Mouse (Mus musculus): ENCODE data around the gene Rbp1.

Rbp1 gene

DNA sequence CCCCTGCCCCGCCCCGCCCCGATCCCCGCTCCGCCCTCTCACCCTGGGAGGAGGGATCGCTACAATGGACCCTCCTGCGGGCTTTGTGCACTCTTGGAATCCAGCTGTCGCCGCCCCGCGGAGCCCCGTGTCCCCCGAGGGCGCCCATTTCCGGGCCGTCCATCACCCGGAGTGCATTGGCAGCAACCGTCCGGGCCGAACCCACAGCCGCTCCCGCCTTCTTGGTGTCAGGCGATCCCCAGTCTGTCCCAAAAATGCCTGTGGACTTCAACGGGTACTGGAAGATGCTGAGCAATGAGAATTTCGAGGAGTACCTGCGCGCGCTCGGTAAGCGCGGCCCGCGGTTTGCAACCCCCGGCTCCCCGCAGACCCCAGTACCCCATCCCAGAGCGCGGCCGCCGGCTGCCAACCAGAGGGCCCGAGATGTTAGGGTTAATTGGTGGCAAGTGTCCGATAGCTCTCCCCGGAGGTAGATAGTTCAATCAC, 2.0 kb downstream of the Rbp1 start:
- peak; percentile 85 for DNase-seq (ENCODE audit: extremely low spot score, low spot score)

DNA sequence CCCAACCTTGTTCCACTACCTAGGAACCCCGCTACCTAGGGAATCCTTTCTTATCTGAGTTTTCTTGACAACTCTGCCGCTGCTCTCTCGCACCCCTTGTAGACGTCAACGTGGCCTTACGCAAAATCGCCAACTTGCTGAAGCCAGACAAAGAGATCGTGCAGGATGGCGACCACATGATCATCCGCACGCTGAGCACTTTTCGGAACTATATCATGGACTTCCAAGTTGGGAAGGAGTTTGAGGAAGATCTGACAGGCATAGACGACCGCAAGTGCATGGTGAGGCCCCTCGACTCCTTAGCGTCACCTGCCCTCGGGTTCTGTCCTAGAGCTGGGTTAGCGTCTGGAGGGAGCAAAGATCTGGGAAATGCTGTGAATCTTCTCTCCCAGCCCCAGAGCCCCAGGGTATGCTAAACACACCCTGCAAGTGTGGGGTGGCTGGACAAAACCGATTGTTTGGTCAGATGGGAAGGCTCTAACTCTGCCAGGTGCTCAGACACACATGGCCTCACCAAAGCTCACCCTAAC, 2.7 kb downstream of the Rbp1 start:
- DNase-seq (ENCODE audit: extremely low spot score, low spot score): peak; percentile 53

DNA sequence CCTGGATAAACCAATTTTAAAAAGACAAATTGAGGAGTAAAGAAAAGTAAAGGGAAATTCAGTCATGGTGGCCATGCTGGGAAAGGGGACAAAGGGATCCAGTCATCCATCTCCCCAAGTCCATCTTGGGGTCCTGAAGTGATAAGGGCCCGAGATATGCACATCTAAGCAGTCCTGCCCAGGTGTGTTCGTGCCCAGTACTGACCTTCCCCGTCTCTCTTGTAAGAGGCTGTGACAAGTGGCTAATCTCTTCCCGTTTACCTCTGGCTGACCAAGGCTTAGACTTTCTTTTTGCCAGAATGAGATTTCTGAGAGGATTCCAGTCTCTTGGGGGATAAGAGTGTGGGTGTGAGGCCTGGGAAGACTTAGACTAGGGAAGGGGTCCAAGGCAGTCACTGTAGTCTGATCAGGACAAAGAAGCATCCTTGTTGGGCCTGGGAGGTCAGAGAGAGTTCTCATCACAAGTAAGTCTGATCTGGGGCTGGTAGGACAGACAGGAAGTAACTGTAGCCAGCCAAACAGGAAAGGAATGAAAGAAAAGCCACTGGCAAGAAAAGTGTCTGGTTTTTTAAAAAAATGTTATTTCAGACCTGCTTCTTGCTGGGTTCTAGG, 5.3 kb downstream of the Rbp1 start:
- peak; percentile 24 for DNase-seq (ENCODE audit: extremely low spot score, low spot score)

DNA sequence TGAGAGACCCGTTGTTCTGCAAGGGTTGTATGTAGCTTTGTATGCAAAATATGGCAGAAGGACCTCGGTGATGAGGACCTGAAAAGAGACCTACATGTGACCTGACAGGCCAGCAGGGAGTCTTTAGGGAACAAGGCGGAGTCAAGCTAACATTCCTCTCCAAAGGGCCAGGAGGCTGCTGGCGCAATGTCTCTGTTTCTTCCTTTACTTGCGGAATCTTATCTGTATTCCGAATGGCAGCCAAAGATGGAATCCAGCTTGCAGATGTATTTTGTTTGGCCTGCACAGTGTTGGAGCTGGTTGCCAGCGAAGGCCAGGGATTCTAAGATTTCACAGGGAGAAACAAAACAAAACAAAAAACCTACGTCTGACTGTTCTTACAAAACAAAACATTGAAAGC, 6.0 kb downstream of the Rbp1 start:
- no peak for DNase-seq (ENCODE audit: extremely low spot score, low spot score)

DNA sequence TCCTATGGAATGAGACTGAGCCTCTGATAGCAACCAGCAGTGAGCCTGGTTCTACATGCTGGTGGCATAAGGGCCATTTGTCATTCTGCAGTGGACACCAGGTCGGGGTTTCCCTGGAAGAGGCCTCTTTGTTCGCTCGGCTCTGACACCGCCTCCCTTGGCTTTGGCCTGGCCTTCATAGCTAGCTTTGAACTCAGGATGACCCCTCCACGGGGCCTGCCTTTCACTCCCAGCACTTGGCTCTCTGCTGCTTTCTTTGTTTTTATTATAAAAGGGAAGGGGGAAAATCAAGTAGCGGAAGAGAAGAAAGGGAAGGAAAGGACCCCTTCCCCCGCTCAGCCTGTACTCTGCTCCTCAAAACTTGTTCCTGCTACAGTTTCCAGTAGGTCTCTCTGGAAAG, 7.0 kb downstream of the Rbp1 start:
- peak; percentile 81 for DNase-seq (ENCODE audit: extremely low spot score, low spot score)

DNA sequence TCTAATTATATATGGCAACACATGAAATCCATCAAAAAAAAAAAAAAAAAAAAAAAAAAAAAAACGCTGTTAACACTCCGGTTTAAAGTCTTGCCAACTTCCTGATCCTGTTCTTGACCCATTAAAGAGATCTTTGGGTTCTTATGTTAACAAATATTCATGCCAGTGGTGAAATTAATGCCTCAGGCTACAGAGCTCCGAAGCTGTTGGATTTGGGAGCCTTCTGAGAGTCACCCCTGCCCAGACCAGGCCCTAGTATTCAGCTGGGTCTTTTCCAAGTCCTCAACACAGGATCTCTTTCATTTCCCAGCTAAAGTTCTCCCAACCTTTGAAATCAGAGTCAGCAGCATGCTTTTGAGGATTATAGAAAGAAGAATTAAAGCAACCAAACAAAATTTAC, 7.8 kb downstream of the Rbp1 start:
- DNase-seq (ENCODE audit: extremely low spot score, low spot score): no peak

DNA sequence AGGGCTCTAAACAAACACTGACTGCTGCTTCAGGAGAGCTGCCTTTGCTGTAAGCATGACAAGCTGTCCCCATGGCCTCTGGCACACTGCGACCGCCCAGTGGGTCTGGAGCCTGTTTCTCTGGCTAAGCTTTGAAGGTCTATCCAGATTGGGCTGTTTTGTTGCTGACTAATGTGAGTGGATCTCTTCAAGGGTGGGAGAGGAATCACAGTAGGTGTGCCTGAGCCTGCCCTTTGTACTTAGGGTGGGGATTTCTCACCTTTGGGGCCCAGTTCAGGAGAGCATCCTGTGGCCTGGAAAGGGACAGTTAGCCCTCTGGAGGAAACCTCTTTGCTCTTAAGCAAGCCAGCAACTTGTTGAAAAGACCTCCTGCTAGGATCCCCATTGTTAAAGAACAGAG, 10.3 kb downstream of the Rbp1 start:
- DNase-seq (ENCODE audit: extremely low spot score, low spot score): no peak

DNA sequence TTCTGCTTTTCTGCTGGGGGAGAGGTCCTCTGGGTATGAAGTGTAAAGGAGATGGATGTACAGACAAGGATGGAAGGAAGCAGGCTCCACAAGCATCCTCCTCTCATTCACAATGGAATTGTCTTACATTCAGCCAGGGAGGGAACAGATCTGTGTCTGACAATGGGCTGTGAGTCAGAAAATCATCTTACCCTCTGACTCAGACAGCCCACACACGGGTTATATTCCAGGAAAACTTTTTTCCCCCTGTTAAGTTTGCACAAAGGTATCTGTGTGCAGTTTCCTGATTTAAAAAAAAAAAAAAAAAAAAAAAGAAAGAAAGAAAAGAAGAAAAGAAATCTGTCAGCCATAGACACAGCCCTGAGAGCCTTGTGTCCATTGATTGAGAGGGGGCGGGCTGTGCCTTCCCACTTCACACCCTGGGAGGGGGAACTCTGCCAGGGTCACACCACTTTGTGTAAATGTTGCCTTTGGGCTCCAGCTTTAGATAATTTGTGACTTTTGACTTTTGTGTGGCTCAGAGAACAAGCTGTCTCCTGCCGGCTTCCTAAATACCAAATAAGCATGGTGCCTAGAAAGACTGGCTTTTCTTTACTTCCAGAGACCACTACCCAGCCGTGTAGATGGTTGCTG, 11.3 kb downstream of the Rbp1 start:
- DNase-seq (ENCODE audit: extremely low spot score, low spot score): no peak

DNA sequence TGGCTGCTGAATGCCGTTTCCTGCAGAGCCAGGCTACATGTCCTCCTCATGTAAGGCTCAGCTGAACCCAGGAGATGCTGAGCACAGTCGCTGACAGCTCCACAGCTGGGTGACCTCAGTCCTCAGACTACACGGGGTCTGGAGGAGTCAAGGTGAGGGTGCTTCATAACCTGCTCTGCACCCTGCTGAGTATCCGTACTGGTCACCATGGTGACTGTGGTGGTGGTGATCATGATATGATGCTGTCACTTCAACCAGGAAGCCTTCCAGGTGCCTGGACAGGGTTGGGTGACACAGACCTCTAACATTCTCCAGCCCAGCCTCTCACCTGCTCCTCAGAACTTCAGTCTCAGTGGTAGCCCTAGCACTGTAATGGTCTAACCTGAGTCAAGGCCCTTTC, 15.1 kb downstream of the Rbp1 start:
- DNase-seq (ENCODE audit: extremely low spot score, low spot score): no peak

DNA sequence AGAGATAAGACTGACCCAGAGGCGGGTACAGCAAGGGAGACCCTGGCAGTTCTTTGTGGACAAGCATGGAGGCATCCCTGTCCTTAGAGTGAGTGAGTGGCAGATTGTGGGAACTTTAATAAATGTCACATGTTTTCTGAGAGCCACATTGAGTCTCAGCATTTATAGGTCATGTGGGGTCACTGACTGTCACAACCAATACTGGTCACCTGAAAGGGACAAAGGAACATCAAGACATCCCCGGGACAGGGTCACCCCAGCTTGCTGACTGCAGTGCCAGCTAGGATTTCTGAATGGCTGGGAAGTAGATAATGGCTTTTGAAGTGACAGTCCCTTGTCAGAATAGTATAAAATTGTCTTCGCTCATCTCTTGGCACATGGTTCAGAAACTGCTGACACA, 16.3 kb downstream of the Rbp1 start:
- DNase-seq (ENCODE audit: extremely low spot score, low spot score): no peak

DNA sequence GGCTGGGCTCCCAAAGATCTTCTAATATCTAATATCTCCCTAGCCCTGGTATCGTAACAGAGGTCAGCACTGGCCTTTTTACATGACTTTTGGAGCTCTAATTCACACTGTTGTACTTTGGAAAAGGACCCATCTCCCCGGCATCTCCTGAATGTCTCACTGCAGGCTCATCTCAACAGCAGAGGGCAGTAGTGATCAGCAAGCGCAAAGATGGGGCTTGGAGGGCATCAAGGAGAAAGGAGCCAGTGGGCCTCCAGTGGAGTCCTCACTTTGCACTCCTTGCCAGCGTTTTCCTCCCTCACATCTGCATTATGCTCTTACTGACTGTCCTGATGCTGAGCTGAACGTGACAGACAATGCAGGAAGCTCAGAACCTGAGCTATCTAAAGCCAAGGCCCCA, 19.9 kb downstream of the Rbp1 start:
- DNase-seq (ENCODE audit: extremely low spot score, low spot score): peak; percentile 41

DNA sequence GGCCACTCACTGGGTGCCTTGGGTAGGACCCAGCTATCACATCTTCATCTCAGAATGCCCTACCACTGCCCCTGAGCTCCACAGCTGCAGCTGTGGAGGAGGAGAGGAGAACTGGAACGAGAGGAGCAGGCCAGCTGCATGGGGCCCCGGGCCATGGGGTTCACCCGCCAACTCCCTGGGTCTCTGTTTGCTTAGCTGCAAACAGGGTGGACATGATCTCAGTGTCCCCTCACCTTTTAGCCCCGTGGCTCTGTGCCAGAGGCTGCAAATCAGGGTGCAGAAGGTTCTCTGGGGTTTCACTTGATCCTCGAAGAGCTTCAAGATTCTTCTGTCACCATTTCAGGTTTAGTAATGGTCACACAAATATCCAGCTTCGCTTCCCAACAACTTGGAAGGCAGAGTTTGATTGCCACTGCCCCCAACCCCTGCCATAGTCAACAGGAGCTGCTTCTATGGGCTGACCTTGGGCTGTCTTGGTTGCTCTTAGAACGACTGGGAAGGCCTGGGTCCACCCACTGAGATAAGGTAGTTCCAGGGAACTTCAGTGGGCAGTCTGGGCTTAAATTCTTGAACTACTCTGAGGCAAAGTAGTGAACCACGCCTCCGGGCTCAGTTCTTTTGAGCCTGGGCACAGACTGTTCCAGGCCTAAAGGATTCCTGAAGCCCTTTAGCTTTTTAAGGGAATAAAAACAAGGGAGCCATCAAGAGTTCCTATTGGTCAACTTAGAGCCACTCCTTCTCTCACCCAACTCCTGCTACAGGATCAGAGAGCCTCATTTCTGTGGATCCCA, 22.8 kb downstream of the Rbp1 start:
- no peak for DNase-seq (ENCODE audit: extremely low spot score, low spot score)

DNA sequence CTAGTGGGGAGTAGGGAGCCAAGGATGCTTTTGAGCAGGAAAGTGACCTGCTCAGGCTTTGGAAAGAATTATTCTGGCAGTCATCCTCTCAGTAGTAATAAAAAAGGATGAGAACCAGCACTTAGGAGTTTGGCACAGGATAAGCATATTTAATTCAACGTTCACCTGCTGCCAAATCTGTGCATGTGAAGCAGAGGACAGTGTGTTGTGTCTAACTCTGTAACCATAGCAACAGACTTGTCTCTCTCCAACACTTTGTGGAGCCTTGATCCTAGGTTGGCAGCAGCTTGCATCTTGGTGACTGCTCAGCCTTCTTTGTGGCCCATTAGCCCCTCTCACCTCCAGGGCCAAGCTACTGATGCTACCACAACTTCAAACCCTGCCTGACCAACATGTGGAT, 28.2 kb downstream of the Rbp1 start:
- no peak for DNase-seq (ENCODE audit: extremely low spot score, low spot score)

DNA sequence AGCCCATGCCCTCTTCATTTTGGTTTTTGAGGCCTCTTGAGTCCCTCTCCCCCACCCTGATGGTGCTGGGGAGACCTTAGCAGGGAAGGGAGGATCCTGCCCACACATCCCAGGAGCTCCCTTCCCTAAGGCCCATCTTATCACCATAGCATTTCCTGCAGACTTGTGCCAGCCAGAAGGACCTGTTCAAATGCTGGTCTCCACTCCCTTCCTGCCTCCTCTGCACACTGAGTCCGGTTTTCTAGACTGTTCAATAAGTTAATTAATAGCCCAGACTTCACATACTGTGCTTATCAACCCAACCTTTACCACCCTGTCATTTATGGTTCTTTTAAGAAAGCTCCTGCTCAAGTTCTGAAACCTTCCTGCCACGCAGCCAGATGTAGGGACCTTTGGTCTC, 43.9 kb downstream of the Rbp1 start:
- DNase-seq (ENCODE audit: extremely low spot score, low spot score): no peak

DNA sequence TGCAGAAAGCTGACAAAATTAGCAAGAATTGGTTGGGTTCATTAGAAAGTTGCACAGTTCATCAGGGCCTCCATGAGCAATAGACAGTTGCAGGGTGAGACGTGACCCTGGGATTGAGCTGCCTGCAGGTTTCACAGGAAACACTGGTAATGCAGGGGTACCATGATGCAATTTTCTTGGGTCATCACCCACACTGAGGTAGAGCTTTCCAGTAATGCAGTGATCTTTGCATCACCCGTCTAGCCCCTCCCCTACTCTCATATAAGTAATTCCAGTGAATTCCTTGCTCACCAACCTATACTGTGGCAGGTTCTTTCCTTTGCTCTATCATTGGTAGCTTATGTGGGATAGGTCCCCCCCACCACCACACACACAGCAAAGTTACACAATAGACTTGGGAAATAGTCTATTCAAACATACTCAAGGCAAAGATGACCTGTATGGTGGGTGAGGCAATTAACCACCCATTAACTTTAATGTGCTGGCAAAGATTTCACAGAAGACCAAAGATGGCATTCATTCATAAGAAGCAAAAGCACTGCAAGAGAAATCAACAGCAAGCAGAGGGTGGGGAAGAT, 57.5 kb downstream of the Rbp1 start:
- no peak for DNase-seq (ENCODE audit: extremely low spot score, low spot score)

DNA sequence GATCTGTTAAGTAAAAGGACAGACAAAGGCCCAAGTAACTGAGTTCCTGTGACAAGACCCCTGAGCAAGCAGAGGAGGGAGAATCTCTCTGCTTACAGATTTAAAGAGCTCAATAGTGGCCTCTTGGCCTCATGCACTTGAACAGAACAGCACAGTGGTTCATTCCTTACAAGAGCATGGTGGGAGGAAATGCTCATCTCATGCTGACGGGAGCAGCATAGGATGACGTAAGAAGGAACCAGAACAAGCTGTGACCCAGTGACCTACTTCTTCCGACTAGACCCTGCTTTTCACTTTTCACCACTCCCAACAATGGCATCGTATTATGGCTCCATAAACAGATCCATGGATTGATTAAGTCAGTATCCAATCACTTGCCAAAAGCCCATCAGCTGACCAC, 59.5 kb downstream of the Rbp1 start:
- no peak for DNase-seq (ENCODE audit: extremely low spot score, low spot score)

DNA sequence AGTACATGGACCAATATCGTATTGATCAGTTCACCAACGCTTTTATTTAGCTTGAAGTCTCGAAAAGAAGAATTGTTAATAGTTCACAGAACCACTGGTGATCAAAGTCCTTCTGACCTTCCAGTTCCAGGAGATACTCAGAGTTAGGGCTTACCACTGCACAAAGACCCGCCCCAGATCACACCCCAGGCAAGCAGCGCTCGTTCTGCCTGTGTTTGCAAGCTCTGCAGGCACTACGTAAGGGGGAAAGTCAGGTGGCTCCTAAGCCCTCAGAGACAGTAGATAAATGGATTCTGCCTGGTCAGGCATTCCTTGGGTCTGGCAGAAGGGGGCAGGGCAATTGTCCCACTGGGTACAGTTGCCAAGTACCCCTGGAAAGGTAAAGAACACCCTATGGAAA, 62.3 kb downstream of the Rbp1 start:
- DNase-seq (ENCODE audit: extremely low spot score, low spot score): no peak

DNA sequence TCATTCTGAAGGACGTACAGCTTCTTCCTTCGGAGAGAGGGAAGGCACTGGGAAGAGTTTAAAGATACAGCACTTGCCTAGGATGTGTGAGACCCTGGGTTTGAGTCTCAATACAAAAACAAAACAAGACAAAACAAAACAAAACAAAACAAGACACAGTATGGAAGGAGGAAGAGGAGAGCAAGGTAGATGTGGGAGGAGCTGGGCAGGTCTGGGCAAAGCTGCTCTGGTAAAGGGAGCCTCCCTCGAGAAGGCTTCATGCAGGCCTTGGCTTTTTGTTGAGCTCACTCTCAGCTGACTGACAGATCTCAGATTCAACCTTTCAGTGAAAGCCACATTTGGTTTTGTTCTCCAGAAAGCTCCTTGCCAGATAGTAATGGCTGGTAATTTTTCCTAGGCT, 63.1 kb downstream of the Rbp1 start, which contains the start of gene Rbp2:
Gene Rbp2 (plus strand): TSS at position 301 of the 400 bp plus-strand sequence.
- DNase-seq (ENCODE audit: extremely low spot score, low spot score): no peak

DNA sequence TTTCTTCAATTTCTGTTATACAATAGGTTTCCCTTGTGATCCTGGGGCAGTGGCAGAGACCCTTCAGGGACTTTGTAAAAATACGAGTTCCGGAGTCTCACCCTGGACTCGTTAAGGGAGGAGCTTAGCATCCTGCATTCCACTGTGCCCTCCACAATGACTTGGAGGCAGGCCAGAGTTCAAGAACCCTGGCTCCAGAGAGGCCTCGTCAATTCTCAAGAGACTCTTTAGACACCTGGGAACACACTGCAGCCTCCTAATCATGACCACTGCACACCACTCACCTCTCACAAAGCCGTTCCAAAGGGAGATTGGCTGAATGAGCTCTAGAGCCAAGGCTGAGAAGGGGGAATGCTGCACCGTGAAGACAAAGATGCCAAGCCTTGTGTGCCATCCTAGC, 64.5 kb downstream of the Rbp1 start:
- no peak for DNase-seq (ENCODE audit: extremely low spot score, low spot score)

DNA sequence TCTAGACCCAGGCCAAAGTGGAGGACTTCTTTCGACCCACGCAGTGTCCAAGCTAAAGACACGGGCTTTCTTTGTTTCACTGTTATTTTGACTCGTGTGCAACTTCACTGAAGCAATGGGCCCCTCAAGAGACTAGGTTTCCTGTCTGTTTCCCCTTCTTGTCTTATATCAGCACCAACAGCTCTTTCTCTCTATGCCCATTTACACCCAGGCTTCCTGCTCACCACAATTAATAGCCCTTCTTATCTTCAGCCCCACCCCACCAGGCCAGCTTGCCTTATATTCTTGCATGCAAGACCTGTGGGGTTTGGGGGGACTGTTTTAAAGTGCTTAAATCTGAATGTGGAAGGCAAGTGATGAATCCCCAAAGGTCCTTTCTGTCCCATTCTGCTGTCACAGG, 66.8 kb downstream of the Rbp1 start:
- DNase-seq (ENCODE audit: extremely low spot score, low spot score): no peak

DNA sequence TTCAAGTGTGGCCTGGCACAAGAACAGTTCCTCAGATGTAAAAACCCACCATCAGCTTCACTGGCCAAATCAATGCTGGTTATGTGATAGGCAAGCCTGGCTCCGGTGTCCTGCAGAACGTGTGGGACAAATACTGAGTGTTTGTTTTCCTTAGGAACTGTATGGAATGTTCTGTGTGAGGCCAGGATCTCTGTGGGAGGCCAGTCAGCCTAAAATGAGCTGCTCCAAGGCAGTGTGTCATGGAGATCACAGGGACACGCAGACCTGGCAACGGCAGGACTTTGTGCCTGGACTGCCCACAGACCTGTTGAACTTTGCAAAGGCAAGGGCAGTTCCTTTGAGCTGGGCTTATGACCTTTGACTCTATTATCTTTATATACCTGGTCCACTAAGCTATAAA, 67.4 kb downstream of the Rbp1 start:
- no peak for DNase-seq (ENCODE audit: extremely low spot score, low spot score)

DNA sequence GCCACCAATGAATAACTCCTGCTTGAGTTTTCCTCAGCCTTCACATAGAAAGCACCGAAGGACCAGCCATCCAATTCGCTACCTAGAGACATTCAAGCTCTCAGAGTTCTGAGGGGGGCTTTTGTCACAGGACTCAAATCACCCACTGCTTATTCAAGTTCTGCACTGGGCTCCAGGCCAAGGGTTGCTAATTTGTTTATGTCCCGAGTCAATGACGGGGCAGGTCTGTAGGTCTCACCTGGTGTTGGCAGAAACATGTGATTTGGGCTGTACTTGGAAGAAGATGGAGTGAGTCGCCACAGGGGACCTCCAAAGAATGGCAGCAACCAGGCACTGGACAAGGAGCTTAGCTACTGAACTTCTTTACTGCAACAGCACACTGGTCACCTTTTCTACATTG, 68.3 kb downstream of the Rbp1 start:
- no peak for DNase-seq (ENCODE audit: extremely low spot score, low spot score)

All from neural tube, embryonic 10.5 days (tissue).